Mouse (Mus musculus): ENCODE results near the gene Ilf3. TPM values are rescaled to one million over a fixed set of nuclear protein-coding genes. Genes with fewer than 3 reads are reported as not detected.

Gene Ilf3
- total and polyA plus RNA-seq, 2 experiments from 2014 or later: 105 to 198 TPM

DNA sequence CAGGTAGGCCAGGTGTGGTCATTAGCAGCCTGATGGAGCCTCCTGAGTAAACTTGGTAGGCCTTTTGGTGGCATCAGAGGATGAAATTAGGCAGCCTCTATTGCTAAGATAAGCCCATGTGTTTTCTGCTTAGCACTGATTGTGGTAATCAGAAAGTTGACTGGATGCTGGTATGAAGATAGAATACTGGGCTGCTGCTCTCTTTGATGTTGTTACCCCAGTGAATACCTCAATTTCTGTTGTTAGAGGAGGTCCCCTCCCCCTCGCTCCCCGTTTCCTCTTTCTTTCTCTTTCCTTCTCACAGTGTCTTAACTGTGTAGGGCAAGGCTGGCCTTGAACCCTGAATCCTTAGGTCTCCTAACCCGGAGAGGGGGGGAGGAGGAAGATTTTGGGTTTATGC is 11.5 kb downstream of the Ilf3 start:
- no peaks in the 10 kb centered on the region for H3K27me3 ChIP-seq (ENCODE audit: insufficient read depth, low read length)
- DNase-seq (ENCODE audit: low spot score): no peak
- H3K4me2 ChIP-seq (ENCODE audit: low read depth, low read length, poor library complexity, severe bottlenecking): no peak overlapping the region
- no peak overlapping the region for H3K4me3 ChIP-seq (ENCODE audit: low read depth, low read length)
- no peaks in the 10 kb centered on the region for H3K4me1 ChIP-seq (ENCODE audit: insufficient read depth, low read length)
- 86% methylated on average over 3 of the region's 3 CpGs for WGBS
- no peaks in the 10 kb centered on the region for H3K9me3 ChIP-seq (ENCODE audit: low read length)
- TF ChIP-seq CTCF (IDR thresholded peaks at IDR 0.05): no peak
- no peak overlapping the region for H3K9ac ChIP-seq (replicated peaks; ENCODE audit: low read length, poor library complexity, severe bottlenecking)
- no peak overlapping the region for H3K27ac ChIP-seq (ENCODE audit: low read depth, low read length)
- ATAC-seq (ENCODE audit: low FRiP score): no peak
- H3K36me3 ChIP-seq (ENCODE audit: insufficient read depth, low read length): peaks cover 2% of the 10 kb centered on the region; the same call in 1 of the 2 replicates

DNA sequence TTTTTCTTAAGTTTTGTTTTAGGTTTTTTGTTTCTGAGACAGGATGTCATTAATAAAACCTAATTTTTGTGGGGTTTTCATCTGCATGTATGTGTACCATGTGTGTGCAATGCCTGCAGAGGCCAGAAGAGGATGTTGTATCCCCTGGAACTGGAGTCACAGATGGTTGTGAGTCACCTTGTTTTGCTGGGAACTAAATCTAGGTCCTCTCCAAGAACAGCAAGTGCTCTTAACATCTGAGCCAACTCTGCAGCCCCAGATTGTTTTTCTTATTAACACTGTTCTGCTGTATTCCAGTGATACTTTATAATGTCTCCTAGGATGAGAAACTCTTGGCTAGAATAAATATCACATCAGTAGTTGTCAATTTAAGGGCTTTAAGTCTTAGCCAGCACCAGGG is 13.2 kb downstream of the Ilf3 start:
- H3K27me3 ChIP-seq (ENCODE audit: insufficient read depth, low read length): no peaks in the 10 kb centered on the region
- no peak overlapping the region for H3K4me2 ChIP-seq (ENCODE audit: low read depth, low read length, poor library complexity, severe bottlenecking)
- no peak for DNase-seq (ENCODE audit: low spot score)
- H3K9me3 ChIP-seq (ENCODE audit: low read length): no peaks in the 10 kb centered on the region
- no peak overlapping the region for H3K27ac ChIP-seq (ENCODE audit: low read depth, low read length)
- no peak overlapping the region for H3K9ac ChIP-seq (replicated peaks; ENCODE audit: low read length, poor library complexity, severe bottlenecking)
- H3K4me3 ChIP-seq (ENCODE audit: low read depth, low read length): no peak overlapping the region
- no peak for TF ChIP-seq CTCF (IDR thresholded peaks at IDR 0.05)
- H3K4me1 ChIP-seq (ENCODE audit: insufficient read depth, low read length): no peaks in the 10 kb centered on the region
- no peak for ATAC-seq (ENCODE audit: low FRiP score)
- H3K36me3 ChIP-seq (ENCODE audit: insufficient read depth, low read length): peaks cover 2% of the 10 kb centered on the region; the same call in 1 of the 2 replicates

DNA sequence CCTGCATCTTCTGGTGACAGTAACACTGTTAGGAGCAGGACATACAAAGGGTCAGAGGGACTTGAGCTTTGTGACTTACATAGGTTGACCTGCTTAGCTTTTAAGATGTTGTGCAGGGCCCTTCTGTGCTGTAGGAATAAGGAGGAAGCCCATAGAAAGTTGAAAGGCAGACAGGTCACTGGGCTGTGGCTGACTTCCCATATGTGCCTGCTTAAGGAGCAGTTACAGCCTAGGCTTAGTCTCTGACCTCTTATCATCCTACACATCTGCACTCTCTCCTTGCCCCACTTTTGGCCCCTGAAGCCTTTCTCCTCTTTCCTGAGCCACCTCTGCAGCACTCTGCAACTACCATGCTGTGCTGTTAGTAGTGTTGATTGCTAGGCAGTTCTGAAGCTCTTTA is 16.3 kb downstream of the Ilf3 start:
- H3K27me3 ChIP-seq (ENCODE audit: insufficient read depth, low read length): no peaks in the 10 kb centered on the region
- H3K4me2 ChIP-seq (ENCODE audit: low read depth, low read length, poor library complexity, severe bottlenecking): no peak overlapping the region
- no peaks in the 10 kb centered on the region for H3K4me1 ChIP-seq (ENCODE audit: insufficient read depth, low read length)
- H3K9ac ChIP-seq (replicated peaks; ENCODE audit: low read length, poor library complexity, severe bottlenecking): no peak overlapping the region
- no peak for TF ChIP-seq CTCF (IDR thresholded peaks at IDR 0.05)
- H3K9me3 ChIP-seq (ENCODE audit: low read length): no peaks in the 10 kb centered on the region
- no peak for ATAC-seq (ENCODE audit: low FRiP score)
- H3K4me3 ChIP-seq (ENCODE audit: low read depth, low read length): no peak overlapping the region
- no peak overlapping the region for H3K27ac ChIP-seq (ENCODE audit: low read depth, low read length)
- DNase-seq (ENCODE audit: low spot score): no peak
- H3K36me3 ChIP-seq (ENCODE audit: insufficient read depth, low read length): peaks cover 12% of the 10 kb centered on the region; the same call in 1 of the 2 replicates

DNA sequence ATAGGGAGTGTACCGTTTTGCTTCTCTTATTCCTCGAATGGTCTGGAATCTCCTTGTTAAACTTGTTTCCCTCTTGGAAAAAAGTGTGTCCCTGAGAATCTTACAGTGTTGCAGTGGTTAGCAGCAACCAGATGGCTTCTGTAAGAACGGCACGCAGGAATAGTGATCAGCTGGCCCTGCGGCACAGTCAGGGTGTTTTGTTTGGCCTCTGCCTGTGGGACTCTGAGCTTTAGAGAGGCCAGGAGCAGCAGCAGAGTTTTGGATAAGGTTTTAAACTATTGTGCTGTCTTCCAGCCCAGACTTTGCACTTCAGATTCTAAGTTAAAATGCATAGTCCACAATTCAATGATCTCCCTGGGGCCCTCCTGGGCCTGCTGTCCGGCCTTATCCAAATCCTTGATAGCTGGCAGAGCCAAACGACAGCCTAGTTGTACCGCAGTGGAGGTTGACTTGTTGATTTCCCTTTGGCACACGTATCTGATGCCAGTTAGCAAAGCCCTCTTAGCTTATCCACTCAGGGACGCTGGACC is 25.0 kb downstream of the Ilf3 start:
- ATAC-seq (ENCODE audit: low FRiP score) (no peak), DNase-seq (ENCODE audit: low spot score) (no peak)
- no peaks in the 10 kb centered on the region for H3K4me1 ChIP-seq (ENCODE audit: insufficient read depth, low read length)
- no peak overlapping the region for H3K4me2 ChIP-seq (ENCODE audit: low read depth, low read length, poor library complexity, severe bottlenecking)
- TF ChIP-seq CTCF (IDR thresholded peaks at IDR 0.05): no peak
- no peaks in the 10 kb centered on the region for H3K27me3 ChIP-seq (ENCODE audit: insufficient read depth, low read length)
- 80% methylated on average over 10 of the region's 10 CpGs for WGBS
- H3K4me3 ChIP-seq (ENCODE audit: low read depth, low read length): no peak overlapping the region
- no peak overlapping the region for H3K27ac ChIP-seq (ENCODE audit: low read depth, low read length)
- no peaks in the 10 kb centered on the region for H3K9me3 ChIP-seq (ENCODE audit: low read length)
- peaks cover 83% of the 10 kb centered on the region for H3K36me3 ChIP-seq (ENCODE audit: insufficient read depth, low read length)
- H3K9ac ChIP-seq (replicated peaks; ENCODE audit: low read length, poor library complexity, severe bottlenecking): no peak overlapping the region

DNA sequence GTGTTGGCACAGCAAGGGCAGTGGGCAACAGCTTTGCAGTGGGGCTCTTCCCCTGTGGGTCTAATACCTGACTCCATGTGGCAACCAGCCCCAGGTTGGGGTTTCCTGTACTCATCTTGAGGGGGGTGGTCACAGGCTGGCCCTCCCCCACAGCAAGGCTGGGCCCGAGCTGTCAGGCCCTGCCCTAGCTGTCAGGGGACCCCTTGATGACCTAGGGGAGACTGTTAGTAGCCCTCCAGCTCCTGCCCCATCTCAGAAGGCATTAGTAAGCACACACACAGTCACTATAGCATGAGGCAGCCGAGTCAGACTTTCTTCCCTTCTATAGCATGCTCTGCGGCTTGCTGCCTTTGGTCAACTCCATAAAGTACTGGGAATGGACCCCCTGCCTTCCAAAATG is 28.0 kb downstream of the Ilf3 start:
- H3K4me2 ChIP-seq (ENCODE audit: low read depth, low read length, poor library complexity, severe bottlenecking): no peak overlapping the region
- H3K27ac ChIP-seq (ENCODE audit: low read depth, low read length): no peak overlapping the region
- no peaks in the 10 kb centered on the region for H3K4me1 ChIP-seq (ENCODE audit: insufficient read depth, low read length)
- H3K27me3 ChIP-seq (ENCODE audit: insufficient read depth, low read length): no peaks in the 10 kb centered on the region
- DNase-seq (ENCODE audit: low spot score) (no peak), ATAC-seq (ENCODE audit: low FRiP score) (no peak)
- no peaks in the 10 kb centered on the region for H3K9me3 ChIP-seq (ENCODE audit: low read length)
- H3K36me3 ChIP-seq (ENCODE audit: insufficient read depth, low read length): peaks cover 93% of the 10 kb centered on the region
- 91% methylated on average over 3 of the region's 3 CpGs for WGBS
- no peak for TF ChIP-seq CTCF (IDR thresholded peaks at IDR 0.05)
- no peak overlapping the region for H3K9ac ChIP-seq (replicated peaks; ENCODE audit: low read length, poor library complexity, severe bottlenecking)
- no peak overlapping the region for H3K4me3 ChIP-seq (ENCODE audit: low read depth, low read length)

DNA sequence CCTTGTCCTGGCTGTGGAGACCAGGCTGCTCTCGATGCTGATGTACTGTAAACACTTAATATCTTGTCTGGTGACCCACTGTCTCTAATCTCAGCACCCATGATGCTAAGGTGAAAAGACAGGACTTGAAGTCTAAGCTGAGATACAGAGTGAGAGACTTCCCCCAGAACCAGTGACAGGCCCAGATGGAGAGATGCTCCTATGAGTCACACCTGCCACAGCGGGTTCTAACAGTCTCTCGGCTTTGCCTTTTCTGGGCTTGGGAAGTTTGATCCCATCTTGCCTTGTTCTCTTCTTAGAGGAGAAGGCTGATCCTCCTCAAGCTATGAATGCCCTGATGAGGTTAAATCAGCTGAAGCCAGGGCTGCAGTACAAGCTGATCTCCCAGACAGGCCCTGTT is 29.5 kb downstream of the Ilf3 start:
- WGBS: 89% methylated on average over 3 of the region's 3 CpGs
- ATAC-seq (ENCODE audit: low FRiP score): no peak
- no peak overlapping the region for H3K27ac ChIP-seq (ENCODE audit: low read depth, low read length)

More for the DNA sequence above, 29.5 kb downstream of the Ilf3 start:
- Histone ChIP-seq H3K4me2 (ENCODE audit: low read depth, low read length, poor library complexity, severe bottlenecking) (no peak overlapping the region), H3K27me3 (ENCODE audit: insufficient read depth, low read length) (no peaks in the 10 kb centered on the region), H3K4me1 (ENCODE audit: insufficient read depth, low read length) (no peaks in the 10 kb centered on the region), H3K4me3 (ENCODE audit: low read depth, low read length) (no peak overlapping the region), H3K9ac (replicated peaks; ENCODE audit: low read length, poor library complexity, severe bottlenecking) (no peak overlapping the region), H3K9me3 (ENCODE audit: low read length) (no peaks in the 10 kb centered on the region), H3K36me3 (ENCODE audit: insufficient read depth, low read length) (peaks cover 94% of the 10 kb centered on the region)
- no peak for TF ChIP-seq CTCF (IDR thresholded peaks at IDR 0.05)
- DNase-seq (ENCODE audit: low spot score): no peak

All from midbrain, postnatal 0 days (tissue).